Mouse (Mus musculus): ENCODE measurements at regions not wholly inside any gene's neighbourhood (a gene's known extent, or its start where the extent isn't known, plus 50 kb on each side); places are given as distances from the start of the nearest gene placed in this dataset.

- H3K9ac ChIP-seq (ENCODE audit: insufficient read depth, low read depth, low read length, poor library complexity, severe bottlenecking) = no peak overlapping the region
- in situ Hi-C loops (cut with MboI; ENCODE audit: low sequenced_read_pairs in 2 of 2, unreplicated experiment in 2 of 2) = no loop called here
- DNase-seq (ENCODE audit: low read depth, low spot score) = no peak
- TF ChIP-seq HCFC1 (IDR thresholded peaks at IDR 0.05; ENCODE audit: borderline replicate concordance, insufficient read depth, low read length) (no peak), ZNF384 (IDR thresholded peaks at IDR 0.05; ENCODE audit: low read depth, low read length) (no peak), MAFK (IDR thresholded peaks at IDR 0.05; ENCODE audit: insufficient read depth, low read depth, low read length) (no peak), ZC3H11A (IDR thresholded peaks at IDR 0.05; ENCODE audit: borderline replicate concordance, low read depth, low read length) (no peak), CHD2 (IDR thresholded peaks at IDR 0.05; ENCODE audit: low read depth, low read length) (no peak)
- H3K9me3 ChIP-seq (ENCODE audit: control insufficient read depth, insufficient read depth, low read depth, low read length) = no peaks in the 10 kb centered on the region
- H3K27ac ChIP-seq (ENCODE audit: insufficient read depth, low read depth, low read length, poor library complexity, severe bottlenecking) = no peak overlapping the region
- no peaks in the 10 kb centered on the region for H3K4me1 ChIP-seq (ENCODE audit: control insufficient read depth in 2 of 2, insufficient read depth in 2 of 2, low read length in 2 of 2, poor library complexity in 1 of 2)
- H3K36me3 ChIP-seq (ENCODE audit: control insufficient read depth, insufficient read depth, low read length, poor library complexity, severe bottlenecking) = no peaks in the 10 kb centered on the region
- no peak overlapping the region for H3K4me3 ChIP-seq (ENCODE audit: insufficient read depth in 1 of 2, low read depth in 1 of 2, low read length in 2 of 2, poor library complexity in 1 of 2, severe bottlenecking in 1 of 2)
These were observed 1146.4 kb downstream of the Gsdmc2 start for GRCm38 (mm10) chr15:62698559-62698958.

- TF ChIP-seq ZC3H11A (IDR thresholded peaks at IDR 0.05; ENCODE audit: borderline replicate concordance, low read depth, low read length) (no peak), MAFK (IDR thresholded peaks at IDR 0.05; ENCODE audit: insufficient read depth, low read depth, low read length) (no peak), HCFC1 (IDR thresholded peaks at IDR 0.05; ENCODE audit: borderline replicate concordance, insufficient read depth, low read length) (no peak), ZNF384 (IDR thresholded peaks at IDR 0.05; ENCODE audit: low read depth, low read length) (no peak), CHD2 (IDR thresholded peaks at IDR 0.05; ENCODE audit: low read depth, low read length) (no peak)
- Histone ChIP-seq H3K36me3 (ENCODE audit: control insufficient read depth, insufficient read depth, low read length, poor library complexity, severe bottlenecking) (no peaks in the 10 kb centered on the region), H3K27ac (ENCODE audit: insufficient read depth, low read depth, low read length, poor library complexity, severe bottlenecking) (no peak overlapping the region), H3K4me3 (ENCODE audit: insufficient read depth in 1 of 2, low read depth in 1 of 2, low read length in 2 of 2, poor library complexity in 1 of 2, severe bottlenecking in 1 of 2) (no peak overlapping the region), H3K9me3 (ENCODE audit: control insufficient read depth, insufficient read depth, low read depth, low read length) (no peaks in the 10 kb centered on the region), H3K9ac (ENCODE audit: insufficient read depth, low read depth, low read length, poor library complexity, severe bottlenecking) (no peak overlapping the region), H3K4me1 (ENCODE audit: control insufficient read depth in 2 of 2, insufficient read depth in 2 of 2, low read length in 2 of 2, poor library complexity in 1 of 2) (no peaks in the 10 kb centered on the region)
- no peak for DNase-seq (ENCODE audit: low read depth, low spot score)
- in situ Hi-C loops (cut with MboI; ENCODE audit: low sequenced_read_pairs in 2 of 2, unreplicated experiment in 2 of 2) = no loop called here
These were observed 1150.2 kb downstream of the Gsdmc2 start for GRCm38 (mm10) chr15:62694734-62695133.

GRCm38 (mm10) chr15:62693671-62694070 lies 1151.3 kb downstream of the Gsdmc2 start:
- Histone ChIP-seq H3K36me3 (ENCODE audit: control insufficient read depth, insufficient read depth, low read length, poor library complexity, severe bottlenecking) (no peaks in the 10 kb centered on the region), H3K27ac (ENCODE audit: insufficient read depth, low read depth, low read length, poor library complexity, severe bottlenecking) (no peak overlapping the region), H3K4me3 (ENCODE audit: insufficient read depth in 1 of 2, low read depth in 1 of 2, low read length in 2 of 2, poor library complexity in 1 of 2, severe bottlenecking in 1 of 2) (no peak overlapping the region), H3K4me1 (ENCODE audit: control insufficient read depth in 2 of 2, insufficient read depth in 2 of 2, low read length in 2 of 2, poor library complexity in 1 of 2) (no peaks in the 10 kb centered on the region), H3K9me3 (ENCODE audit: control insufficient read depth, insufficient read depth, low read depth, low read length) (no peaks in the 10 kb centered on the region), H3K9ac (ENCODE audit: insufficient read depth, low read depth, low read length, poor library complexity, severe bottlenecking) (no peak overlapping the region)
- no peak for TF ChIP-seq ZC3H11A (IDR thresholded peaks at IDR 0.05; ENCODE audit: borderline replicate concordance, low read depth, low read length)
- peak; percentile 9 for DNase-seq (ENCODE audit: low read depth, low spot score)
- in situ Hi-C loops (cut with MboI; ENCODE audit: low sequenced_read_pairs in 2 of 2, unreplicated experiment in 2 of 2) = no loop called here

- H3K9ac ChIP-seq (ENCODE audit: insufficient read depth, low read depth, low read length, poor library complexity, severe bottlenecking) = no peak overlapping the region
- no peak for DNase-seq (ENCODE audit: low read depth, low spot score)
- no peaks in the 10 kb centered on the region for H3K9me3 ChIP-seq (ENCODE audit: control insufficient read depth, insufficient read depth, low read depth, low read length)
- H3K4me3 ChIP-seq (ENCODE audit: insufficient read depth in 1 of 2, low read depth in 1 of 2, low read length in 2 of 2, poor library complexity in 1 of 2, severe bottlenecking in 1 of 2) = no peak overlapping the region
- H3K27ac ChIP-seq (ENCODE audit: insufficient read depth, low read depth, low read length, poor library complexity, severe bottlenecking) = no peak overlapping the region
- no peaks in the 10 kb centered on the region for H3K36me3 ChIP-seq (ENCODE audit: control insufficient read depth, insufficient read depth, low read length, poor library complexity, severe bottlenecking)
- H3K4me1 ChIP-seq (ENCODE audit: control insufficient read depth in 2 of 2, insufficient read depth in 2 of 2, low read length in 2 of 2, poor library complexity in 1 of 2) = no peaks in the 10 kb centered on the region
- in situ Hi-C loops (cut with MboI; ENCODE audit: low sequenced_read_pairs in 2 of 2, unreplicated experiment in 2 of 2) = no loop called here
- no peak for TF ChIP-seq MAFK (IDR thresholded peaks at IDR 0.05; ENCODE audit: insufficient read depth, low read depth, low read length)
These were observed 1171.6 kb downstream of the Gsdmc2 start for GRCm38 (mm10) chr15:62673410-62673809.

GRCm38 (mm10) chr15:62670026-62670425 lies 1175.0 kb downstream of the Gsdmc2 start:
- H3K27ac ChIP-seq (ENCODE audit: insufficient read depth, low read depth, low read length, poor library complexity, severe bottlenecking) = no peak overlapping the region
- no peaks in the 10 kb centered on the region for H3K9me3 ChIP-seq (ENCODE audit: control insufficient read depth, insufficient read depth, low read depth, low read length)
- TF ChIP-seq MAFK (IDR thresholded peaks at IDR 0.05; ENCODE audit: insufficient read depth, low read depth, low read length) (no peak), HCFC1 (IDR thresholded peaks at IDR 0.05; ENCODE audit: borderline replicate concordance, insufficient read depth, low read length) (no peak)
- no peaks in the 10 kb centered on the region for H3K4me1 ChIP-seq (ENCODE audit: control insufficient read depth in 2 of 2, insufficient read depth in 2 of 2, low read length in 2 of 2, poor library complexity in 1 of 2)
- in situ Hi-C loops (cut with MboI; ENCODE audit: low sequenced_read_pairs in 2 of 2, unreplicated experiment in 2 of 2) = no loop called here
- no peaks in the 10 kb centered on the region for H3K36me3 ChIP-seq (ENCODE audit: control insufficient read depth, insufficient read depth, low read length, poor library complexity, severe bottlenecking)
- no peak overlapping the region for H3K9ac ChIP-seq (ENCODE audit: insufficient read depth, low read depth, low read length, poor library complexity, severe bottlenecking)
- no peak overlapping the region for H3K4me3 ChIP-seq (ENCODE audit: insufficient read depth in 1 of 2, low read depth in 1 of 2, low read length in 2 of 2, poor library complexity in 1 of 2, severe bottlenecking in 1 of 2)
- no peak for DNase-seq (ENCODE audit: low read depth, low spot score)

Data from ES-E14 (cell line).